Mouse (Mus musculus) layer of hippocampus, postnatal 14 days (tissue): Measurements from ENCODE around the gene Ankrd11. TPM values are rescaled to one million over a fixed set of nuclear protein-coding genes. Genes with fewer than 3 reads are reported as not detected.
A peak's percentile ranks its signal among the peaks of the same experiment; 100 is the strongest.

Experiments used
- DNase-seq, 2 experiments: peaks; one replicate each; pipeline ENCODE4 v3.0.0; 2021 to 2022; ENCODE audit warnings: low spot score in 2 of 2, mixed read lengths in 1 of 2
- total RNA-seq, 2 experiments: library from RNA; stranded (reverse); gene quantifications; 2 replicates each; pipeline ENCODE4 v1.2.3; 2021

Ankrd11 gene
- total RNA-seq, 2 experiments from 2014 or later, result 152 to 159 TPM

- peak; percentile 75 to 89 for DNase-seq
Observed at GRCm38 (mm10) chr8:122931834-122932560, 110.1 kb downstream of the Ankrd11 start.

DNA sequence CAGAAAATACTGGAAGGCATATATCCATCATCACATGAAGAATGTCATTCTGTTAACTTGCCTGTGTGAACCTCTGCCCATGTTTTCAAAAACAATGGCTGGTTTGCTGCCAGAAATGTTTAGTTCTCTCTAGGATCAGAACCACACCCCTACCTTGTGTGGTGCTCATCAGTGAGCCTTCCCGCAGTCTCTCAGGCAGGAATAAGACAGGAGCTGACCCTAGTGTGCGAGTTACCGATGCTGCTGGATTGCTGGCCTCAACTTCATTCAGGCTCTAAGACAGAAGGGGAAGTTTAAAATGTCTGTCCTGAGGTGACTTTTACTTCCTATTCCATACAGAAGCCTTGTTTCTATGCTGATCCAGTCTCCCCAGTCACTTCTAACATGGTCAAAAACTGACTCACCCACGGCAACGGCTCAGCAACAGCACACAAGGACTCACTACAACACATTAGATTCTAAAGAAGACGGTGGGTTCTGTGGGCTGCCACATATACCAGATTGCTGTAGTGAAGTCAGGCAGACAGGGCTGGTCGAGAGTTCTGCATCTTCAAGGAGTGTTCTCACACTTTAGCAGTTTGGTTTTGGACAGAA lies 113.3 kb downstream of the Ankrd11 start:
- no peak for DNase-seq

GRCm38 (mm10) chr8:122927841-122928240 lies 114.2 kb downstream of the Ankrd11 start:
- DNase-seq, result no peak

GRCm38 (mm10) chr8:122926782-122927181 lies 115.3 kb downstream of the Ankrd11 start:
- no peak for DNase-seq

- no peak for DNase-seq
Observed at GRCm38 (mm10) chr8:122925939-122926722, 115.9 kb downstream of the Ankrd11 start.

- DNase-seq, result no peak
Observed at GRCm38 (mm10) chr8:122924091-122924490, 118.0 kb downstream of the Ankrd11 start.

DNA sequence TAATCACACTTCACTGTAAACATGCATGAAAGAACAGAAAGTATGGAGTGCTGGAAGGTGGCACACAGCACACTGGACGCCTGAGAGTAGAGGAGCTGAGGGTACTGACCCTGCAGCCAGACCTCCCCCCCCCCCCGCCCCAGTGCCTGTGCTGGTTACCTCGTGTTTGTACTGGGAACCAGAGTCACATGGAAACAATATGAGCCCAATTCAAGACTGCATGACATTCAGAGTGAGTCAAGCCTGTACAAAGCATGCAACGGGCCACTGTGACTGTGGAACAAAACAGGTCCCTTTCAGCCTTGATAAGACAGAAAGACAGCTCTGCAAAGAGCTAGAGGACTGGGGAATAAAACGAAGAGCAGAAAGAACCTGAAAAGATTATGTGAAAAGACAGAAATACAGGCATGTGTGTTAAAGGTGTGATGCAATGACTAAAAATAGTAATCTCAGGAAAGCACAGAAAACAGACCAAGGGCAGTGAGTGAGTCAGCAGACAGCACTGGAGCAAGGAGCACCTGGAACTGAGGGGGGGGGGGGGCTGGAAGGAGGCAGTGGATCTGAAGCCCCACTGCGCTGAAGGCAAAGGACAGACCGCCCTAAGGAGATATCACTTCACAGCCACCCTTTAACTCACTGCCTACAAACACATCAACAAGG lies 118.5 kb downstream of the Ankrd11 start:
- no peak for DNase-seq

DNA sequence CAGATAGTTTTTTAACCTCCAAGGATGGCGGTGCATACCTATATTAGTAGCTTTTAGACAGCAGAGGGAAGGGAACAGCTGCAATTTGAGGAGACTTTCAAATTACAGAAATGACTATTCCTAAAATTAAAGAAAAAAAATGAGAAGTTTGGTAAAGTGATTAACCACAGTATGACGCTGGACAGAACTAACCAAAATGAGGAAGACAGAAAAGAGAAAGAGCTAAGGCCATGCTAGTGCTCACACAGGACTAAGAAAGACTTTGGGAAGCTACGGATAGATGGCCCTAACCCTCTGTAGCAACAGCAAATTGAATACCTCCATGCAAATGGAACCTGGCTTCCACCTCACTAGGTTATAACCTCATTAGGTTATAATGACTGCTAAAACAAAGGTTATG lies 119.1 kb downstream of the Ankrd11 start:
- DNase-seq, result no peak

- DNase-seq, result no peak
Observed at GRCm38 (mm10) chr8:122920890-122921289, 121.2 kb downstream of the Ankrd11 start.

DNA sequence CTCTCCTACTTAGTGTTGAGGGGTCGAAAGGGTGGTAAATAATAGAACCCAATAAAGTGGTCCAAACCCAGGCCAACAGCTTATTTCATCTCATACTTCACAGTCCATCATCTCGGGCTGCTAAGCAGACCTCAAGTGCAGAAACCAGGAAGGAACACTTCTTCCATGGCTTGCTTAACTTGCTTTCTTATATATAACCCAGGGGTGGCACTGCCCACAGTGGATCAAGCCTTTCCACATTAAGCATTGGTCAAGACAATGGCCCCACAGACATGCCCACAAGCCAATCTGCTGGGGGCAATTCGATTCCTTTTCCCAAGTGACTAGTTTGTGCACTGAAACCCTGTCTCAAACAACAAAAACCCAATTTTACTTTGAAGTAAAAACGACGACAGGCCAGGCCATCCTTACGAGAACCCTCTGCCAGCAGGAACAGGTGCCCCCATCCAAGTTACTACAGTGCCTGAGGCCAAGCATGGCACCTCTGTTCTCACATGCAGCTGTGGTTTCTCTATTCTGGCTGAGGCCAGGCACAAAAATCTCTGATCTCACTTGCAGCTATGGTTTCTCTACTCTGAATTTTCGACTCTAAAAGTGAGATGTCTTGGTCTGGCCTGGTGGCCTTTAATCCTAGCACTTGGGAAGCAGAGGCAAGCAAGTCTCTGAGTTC lies 123.5 kb downstream of the Ankrd11 start:
- DNase-seq, result no peak

DNA sequence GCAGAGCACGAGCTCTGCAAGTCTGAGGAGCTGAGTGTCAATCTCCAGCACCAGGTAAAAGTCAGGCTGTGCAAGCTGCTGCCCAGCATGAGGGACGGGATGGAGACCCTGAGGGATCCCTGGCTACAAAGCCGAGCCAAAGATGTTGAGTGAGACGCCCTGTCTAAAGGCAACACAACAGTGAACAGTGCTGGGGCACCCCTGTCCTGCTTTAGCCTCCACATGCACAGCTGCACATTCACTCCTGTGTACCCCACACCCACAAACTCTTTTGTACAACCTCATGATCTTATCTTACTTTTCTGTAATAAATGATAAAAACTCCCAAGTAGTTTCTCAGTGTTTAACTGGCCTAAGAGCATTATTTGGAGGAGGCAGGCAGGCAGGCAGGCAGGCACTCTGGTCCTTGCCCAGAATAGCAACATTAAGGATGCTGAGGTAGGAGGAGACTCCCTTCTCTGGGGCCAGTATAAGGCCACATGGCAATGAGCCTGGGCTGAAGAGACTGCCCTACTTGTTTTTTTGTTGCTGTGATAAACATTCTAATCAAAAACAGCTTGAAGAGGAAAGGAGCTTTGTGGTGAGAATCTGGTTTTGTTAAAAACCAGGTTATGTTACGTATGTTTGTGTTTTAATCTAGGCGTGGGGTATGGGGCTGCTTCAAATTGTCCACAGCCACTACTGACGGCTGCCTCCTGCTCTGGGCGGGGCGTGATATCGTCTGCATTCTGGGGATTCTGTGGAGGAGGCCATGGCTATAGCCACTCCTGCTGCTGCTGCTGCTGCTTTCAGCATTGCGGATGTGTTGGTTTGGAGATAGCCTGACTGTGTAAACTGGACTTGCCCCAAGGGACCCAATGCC lies 124.3 kb downstream of the Ankrd11 start:
- DNase-seq, result no peak

- DNase-seq, result no peak
Observed at GRCm38 (mm10) chr8:122916766-122917165, 125.3 kb downstream of the Ankrd11 start.

DNA sequence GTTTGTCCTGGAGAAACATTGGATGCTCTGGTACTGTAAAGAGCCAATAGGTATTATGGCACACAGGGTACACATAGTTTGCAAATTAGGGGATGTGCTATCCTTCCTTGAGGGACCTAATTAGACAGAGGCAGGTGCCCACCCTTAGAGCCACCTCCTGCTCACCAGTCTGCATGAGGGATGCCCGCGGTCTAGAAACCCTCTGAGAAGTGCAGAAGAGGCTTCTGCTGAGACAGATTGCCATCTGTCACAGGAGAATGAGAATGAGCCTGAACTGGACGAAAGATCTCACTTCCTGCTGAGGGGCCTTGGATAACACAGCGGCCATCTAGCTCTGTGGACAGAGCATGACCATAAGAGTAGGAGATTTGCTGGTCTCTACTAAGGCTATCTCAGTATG lies 129.2 kb downstream of the Ankrd11 start:
- DNase-seq, result no peak

DNA sequence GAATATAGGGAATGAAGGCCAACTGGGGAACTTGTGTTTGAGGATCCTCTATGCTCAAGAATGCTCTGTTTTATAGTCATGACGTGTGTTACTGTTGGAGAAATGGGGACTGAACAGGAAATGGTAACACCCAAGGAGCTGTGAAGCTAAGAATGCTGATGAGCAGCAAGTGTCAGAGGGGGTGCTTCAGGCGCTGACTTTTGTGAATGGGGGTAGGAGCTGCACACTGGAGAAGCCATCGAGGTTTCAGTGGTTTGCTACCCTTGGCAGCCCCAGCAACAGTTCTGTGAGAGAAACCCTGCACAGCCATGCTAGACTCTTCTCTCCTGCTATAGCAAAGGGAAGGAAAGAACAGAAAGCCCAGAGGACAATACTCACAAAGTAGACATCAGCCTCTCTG lies 129.9 kb downstream of the Ankrd11 start:
- no peak for DNase-seq

- peak; percentile 91 to 95 for DNase-seq
Observed at GRCm38 (mm10) chr8:122906463-122907021, 135.5 kb downstream of the Ankrd11 start.

GRCm38 (mm10) chr8:122905346-122905745 lies 136.7 kb downstream of the Ankrd11 start:
- DNase-seq, result no peak

- no peak for DNase-seq
Observed at GRCm38 (mm10) chr8:122904496-122904895, 137.6 kb downstream of the Ankrd11 start.

GRCm38 (mm10) chr8:122903002-122903401 lies 139.1 kb downstream of the Ankrd11 start:
- DNase-seq, result no peak

GRCm38 (mm10) chr8:122902581-122902980 lies 139.5 kb downstream of the Ankrd11 start:
- no peak for DNase-seq
